Mouse (Mus musculus) C2C12 (cell line): Measurements from ENCODE around the gene Stard8.

Experiments
- CEBPB ChIP-seq: IDR thresholded peaks from one replicate; pipeline ENCODE4 v1.6.1; 2011; ENCODE audit warnings: low read depth, mild to moderate bottlenecking, control low read depth, moderate library complexity
- CTCF ChIP-seq: IDR thresholded peaks from one replicate; pipeline ENCODE4 v1.5.1; 2011; ENCODE audit not compliant: control insufficient read depth, insufficient read depth, insufficient read length
- FOSL1 ChIP-seq: IDR thresholded peaks from one replicate; pipeline ENCODE4 v1.8.0; 2011; ENCODE audit warnings: mild to moderate bottlenecking, low read length; ENCODE audit not compliant: poor library complexity, insufficient read depth, severe bottlenecking
- MAX ChIP-seq: IDR thresholded peaks from one replicate; pipeline ENCODE4 v1.6.1; 2011; ENCODE audit warnings: mild to moderate bottlenecking, control low read depth
- MYOD1 ChIP-seq: IDR thresholded peaks from one replicate; pipeline ENCODE4 v1.6.1; 2011; ENCODE audit warnings: low read depth; ENCODE audit not compliant: control insufficient read depth, insufficient read length
- MYOG ChIP-seq: IDR thresholded peaks from one replicate; pipeline ENCODE4 v1.6.1; 2011; ENCODE audit not compliant: control insufficient read depth, insufficient read length; ENCODE audit errors: extremely low read depth
- USF1 ChIP-seq: IDR thresholded peaks from one replicate; pipeline ENCODE4 v1.6.1; 2011; ENCODE audit warnings: low read depth, mild to moderate bottlenecking, control low read depth, moderate library complexity

DNA sequence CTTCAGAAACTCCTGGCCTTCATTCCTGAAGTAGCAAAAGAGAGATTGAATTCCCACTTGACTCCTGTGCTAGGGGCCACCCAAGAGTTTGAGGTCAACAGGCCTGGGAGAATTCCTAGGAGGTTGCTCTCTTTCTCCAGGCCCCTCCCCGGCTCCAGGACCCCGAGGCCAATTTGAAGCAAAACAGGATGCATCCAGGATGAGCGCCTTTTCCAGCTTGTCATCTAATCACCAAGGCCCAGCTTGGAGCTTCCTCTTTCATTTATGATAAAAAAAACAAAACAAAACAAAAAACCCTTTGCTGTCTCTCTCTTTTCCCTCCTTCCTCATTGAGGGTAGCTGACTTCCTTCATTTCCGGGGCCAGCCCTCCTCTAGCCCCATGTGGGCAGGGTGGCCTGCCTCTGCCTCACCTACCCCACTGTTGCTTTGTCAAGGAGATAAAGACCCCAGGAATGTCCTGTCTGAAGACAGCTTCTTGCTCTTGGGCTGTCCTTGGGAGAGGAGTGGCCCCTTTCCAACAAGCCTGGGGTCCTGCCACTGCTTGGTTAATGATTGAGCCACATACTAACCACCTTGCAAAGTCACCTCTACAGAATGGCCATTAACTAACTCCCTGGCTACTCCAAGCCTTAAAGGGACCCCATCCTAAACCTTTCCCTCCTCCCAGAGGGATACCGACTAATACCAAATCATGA lies 43.5 kb downstream of the Stard8 start:
- TF ChIP-seq CTCF (no peak), USF1 (no peak), MAX (no peak), MYOG (no peak), MYOD1 (no peak), CEBPB (no peak), FOSL1 (no peak)
